Mouse (Mus musculus) erythroid progenitor cell, adult 5-6 weeks (primary cell): Measurements from ENCODE around the gene Pla2g3. TPM values are rescaled to one million over a fixed set of nuclear protein-coding genes. Genes with fewer than 3 reads are reported as not detected.

Source experiments
- ATAC-seq: replicated peaks from 2 replicates; pipeline ENCODE4 v1.8.0; 2016; ENCODE audit warnings: moderate number of reproducible peaks, mild to moderate bottlenecking, moderate TSS enrichment, inconsistent platforms; ENCODE audit not compliant: poor library complexity, low FRiP score, severe bottlenecking
- total RNA-seq, 2 experiments: library from RNA; stranded (forward) in 1 of 2; stranded (reverse) in 1 of 2; fragments of 150-400 nt in 1 of 2; fragments of 186-747, 209-891 nt in 1 of 2; gene quantifications; 2 replicates each; pipeline versions ENCODE4 v1.2.3 to v1.2.4; 2015 to 2017; ENCODE audit warnings: low replicate concordance in 2 of 2

Pla2g3 gene
- total RNA-seq, 2 experiments from 2014 or later = not detected

GRCm38 (mm10) chr11:3489036-3489435, 952 bp downstream of the Pla2g3 start:
- no peak for ATAC-seq

- no peak for ATAC-seq
Measured at GRCm38 (mm10) chr11:3492748-3493147, 4.7 kb downstream of the Pla2g3 start.

- ATAC-seq = peak; percentile 60
Measured at GRCm38 (mm10) chr11:3494857-3495256, 6.8 kb downstream of the Pla2g3 start.

- ATAC-seq = no peak
Measured at GRCm38 (mm10) chr11:3495496-3495895, 7.4 kb downstream of the Pla2g3 start.

GRCm38 (mm10) chr11:3496756-3497155, 8.7 kb downstream of the Pla2g3 start:
- no peak for ATAC-seq

- no peak for ATAC-seq
Measured at GRCm38 (mm10) chr11:3497296-3497695, 9.2 kb downstream of the Pla2g3 start.

GRCm38 (mm10) chr11:3502057-3502456, 14.0 kb downstream of the Pla2g3 start:
- no peak for ATAC-seq

- no peak for ATAC-seq
Measured at GRCm38 (mm10) chr11:3502459-3503072, 14.5 kb downstream of the Pla2g3 start.

- ATAC-seq = no peak
Measured at GRCm38 (mm10) chr11:3503755-3504693, 15.9 kb downstream of the Pla2g3 start.

GRCm38 (mm10) chr11:3508226-3508625, 20.1 kb downstream of the Pla2g3 start:
- ATAC-seq = no peak

GRCm38 (mm10) chr11:3509181-3510085, 21.3 kb downstream of the Pla2g3 start:
- ATAC-seq = no peak

GRCm38 (mm10) chr11:3510321-3510720, 22.2 kb downstream of the Pla2g3 start:
- ATAC-seq = no peak

- ATAC-seq = no peak
Measured at GRCm38 (mm10) chr11:3513291-3513690, 25.2 kb downstream of the Pla2g3 start.

- peak; percentile 74 for ATAC-seq
Measured at GRCm38 (mm10) chr11:3514529-3515054, 26.5 kb downstream of the Pla2g3 start, which contains the start of gene Selenom. Selenom (plus strand) TSS chr11:3514684.

- no peak for ATAC-seq
Measured at GRCm38 (mm10) chr11:3515216-3515615, 27.1 kb downstream of the Pla2g3 start.

- no peak for ATAC-seq
Measured at GRCm38 (mm10) chr11:3515637-3516036, 27.6 kb downstream of the Pla2g3 start.

- no peak for ATAC-seq
Measured at GRCm38 (mm10) chr11:3516121-3516520, 28.0 kb downstream of the Pla2g3 start.

- no peak for ATAC-seq
Measured at GRCm38 (mm10) chr11:3516859-3517845, 29.1 kb downstream of the Pla2g3 start.
